Mouse (Mus musculus) c-Kit-positive CD71-negative TER-119-negative erythroid progenitor cells, embryonic 14.5 days (primary cell): Measurements from ENCODE around the gene H2-DMb2.
"Not testable (repeated sequence)": the region's sequence is repeated elsewhere in the genome, so short reads cannot be mapped to it uniquely, and the experiment has no call there.

Experiments
- DNase-seq: peaks from one replicate; pipeline ENCODE4 v3.0.0-alpha.2; 2013; ENCODE audit warnings: low read depth

H2-DMb2 gene

DNA sequence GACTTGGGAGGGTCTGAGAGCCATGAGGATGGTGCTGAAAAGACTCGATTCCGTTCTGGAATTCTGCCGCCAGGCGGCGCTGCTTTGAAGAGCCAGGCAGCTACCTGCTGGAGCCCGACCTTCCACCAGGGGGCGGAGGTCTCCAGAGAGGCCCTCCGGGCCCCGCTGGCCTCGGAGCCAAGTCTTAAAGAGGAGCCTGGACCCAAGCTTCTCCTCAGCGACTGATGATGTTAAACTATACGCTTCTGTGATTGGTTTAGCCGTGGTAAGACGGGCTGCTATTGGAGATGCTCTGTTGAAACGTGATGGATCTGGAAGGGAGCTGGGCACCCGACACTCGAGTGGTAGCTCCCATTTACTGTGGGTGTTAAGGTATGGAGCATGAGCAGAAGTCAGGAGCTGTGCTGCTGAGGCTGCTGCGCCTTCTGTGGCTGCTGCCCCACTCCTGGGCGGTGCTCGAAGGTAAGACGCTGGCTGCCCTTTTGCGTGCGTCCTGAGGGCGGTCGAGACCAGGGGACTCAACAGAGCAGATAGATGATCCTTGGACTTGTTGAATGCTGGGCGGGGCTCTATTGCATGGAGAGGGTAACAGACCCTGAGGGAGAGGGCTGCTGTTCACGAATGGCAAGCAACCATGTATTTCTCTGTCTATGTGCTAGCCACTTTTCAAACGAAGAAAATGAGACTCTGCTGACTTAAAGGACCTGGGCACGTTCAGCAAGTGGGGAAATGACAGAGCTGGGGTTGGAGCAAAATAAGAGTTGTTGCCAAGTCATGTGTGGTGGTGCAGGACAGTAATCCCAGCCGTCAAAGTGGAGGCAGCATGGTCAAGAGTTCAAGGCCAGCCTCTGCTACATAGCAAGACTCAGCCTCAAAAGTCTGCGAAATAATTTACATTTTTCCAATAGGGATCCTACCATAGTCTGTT is 7.5 kb upstream of the H2-DMb2 start:
- peak; percentile 100 for DNase-seq

DNA sequence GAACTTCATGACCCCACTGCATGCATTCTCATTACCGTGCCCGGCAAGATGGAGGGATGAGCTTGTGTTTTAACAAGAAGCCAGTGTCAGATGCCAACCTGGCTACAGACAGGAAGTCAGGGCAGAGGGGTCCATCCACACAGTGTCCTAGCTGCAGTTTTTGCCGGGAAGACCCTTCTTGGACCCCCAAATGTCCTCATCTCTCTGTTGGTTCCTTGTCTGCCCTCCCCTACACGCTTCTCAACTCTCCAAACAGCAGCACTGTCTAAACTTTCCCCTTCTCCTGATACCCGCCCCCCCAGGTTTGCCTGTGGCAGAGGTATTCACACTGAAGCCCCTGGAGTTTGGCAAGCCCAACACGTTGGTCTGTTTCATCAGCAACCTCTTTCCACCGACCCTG is 5.5 kb upstream of the H2-DMb2 start:
- DNase-seq: no peak

DNA sequence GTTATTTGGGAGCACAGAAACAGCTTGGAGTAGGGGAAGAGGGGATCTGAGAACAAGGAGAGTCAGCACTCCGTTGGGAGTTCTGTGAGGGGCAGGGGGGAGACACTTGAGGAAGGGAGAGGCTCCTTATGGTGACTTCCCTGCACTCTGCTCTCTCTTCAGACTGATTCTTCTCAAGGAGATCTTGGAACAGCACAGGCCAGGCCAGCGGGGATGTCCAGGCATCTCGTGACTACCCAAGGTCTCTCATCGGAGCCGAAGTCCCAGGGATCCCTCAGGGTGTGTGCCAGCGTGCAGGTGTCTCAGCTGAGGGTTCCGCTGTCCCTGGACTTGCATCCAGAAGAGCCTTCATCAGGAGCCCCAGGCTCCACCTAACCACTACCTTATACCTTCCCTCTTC is 4.5 kb upstream of the H2-DMb2 start:
- no peak for DNase-seq

DNA sequence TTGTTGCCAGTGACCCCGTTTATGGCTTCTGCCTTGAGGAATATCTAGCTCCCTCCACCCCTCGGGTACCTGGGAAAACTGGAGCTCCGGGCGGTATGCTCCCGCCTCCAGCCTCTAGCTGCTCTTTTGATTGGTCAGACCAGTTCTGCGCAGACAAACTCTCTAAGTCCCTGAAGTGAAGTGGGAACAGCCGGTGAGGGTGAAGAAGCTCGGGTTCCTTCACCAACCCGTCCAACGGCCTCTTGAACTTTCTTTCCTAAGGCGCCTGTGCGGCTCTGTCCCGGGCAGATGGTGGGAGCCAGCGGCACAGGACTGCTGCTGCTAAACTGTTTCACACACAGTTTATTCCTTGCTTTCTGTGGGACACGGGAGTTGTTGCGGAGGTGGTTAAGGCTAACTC is 3.7 kb upstream of the H2-DMb2 start:
- no peak for DNase-seq

DNA sequence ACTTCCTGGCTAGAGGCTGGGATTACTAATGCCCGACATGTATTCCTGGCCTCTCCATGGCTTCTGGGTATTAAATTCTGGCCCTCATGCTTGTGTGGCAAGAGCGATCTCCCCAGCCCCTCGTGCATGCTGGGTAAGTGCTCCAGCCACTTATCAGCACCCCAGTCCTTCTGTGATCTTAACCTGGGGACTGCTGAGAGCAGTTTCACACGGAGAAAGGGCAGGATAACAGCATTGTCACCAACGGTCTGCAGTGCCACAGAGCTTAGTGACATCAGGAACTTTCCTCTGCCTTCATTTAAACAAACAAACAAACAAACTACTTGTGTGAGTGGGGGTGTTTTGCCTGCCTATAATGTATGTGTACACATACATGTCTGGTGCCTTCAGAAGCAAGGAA is 2.9 kb upstream of the H2-DMb2 start:
- no peak for DNase-seq

DNA sequence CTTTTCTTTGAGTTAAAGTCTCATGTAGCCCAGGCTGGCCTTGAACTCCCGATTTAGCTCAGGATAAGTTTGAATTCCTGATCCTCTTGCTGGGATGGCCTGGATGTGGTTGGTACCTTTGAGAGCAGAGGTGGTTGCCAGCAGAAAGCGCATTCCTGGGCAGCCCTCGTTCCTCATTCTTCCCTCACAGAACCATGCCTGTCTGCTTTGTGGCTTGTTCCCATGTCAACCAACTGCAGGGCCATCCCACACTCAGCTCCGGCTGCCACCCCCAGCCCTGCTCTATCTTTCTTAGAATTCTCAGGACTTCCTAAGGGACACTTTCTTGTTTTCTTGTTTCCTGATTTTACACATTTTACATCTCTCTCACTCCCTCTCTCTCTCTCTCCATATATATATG is 1.7 kb upstream of the H2-DMb2 start:
- DNase-seq: no peak

DNA sequence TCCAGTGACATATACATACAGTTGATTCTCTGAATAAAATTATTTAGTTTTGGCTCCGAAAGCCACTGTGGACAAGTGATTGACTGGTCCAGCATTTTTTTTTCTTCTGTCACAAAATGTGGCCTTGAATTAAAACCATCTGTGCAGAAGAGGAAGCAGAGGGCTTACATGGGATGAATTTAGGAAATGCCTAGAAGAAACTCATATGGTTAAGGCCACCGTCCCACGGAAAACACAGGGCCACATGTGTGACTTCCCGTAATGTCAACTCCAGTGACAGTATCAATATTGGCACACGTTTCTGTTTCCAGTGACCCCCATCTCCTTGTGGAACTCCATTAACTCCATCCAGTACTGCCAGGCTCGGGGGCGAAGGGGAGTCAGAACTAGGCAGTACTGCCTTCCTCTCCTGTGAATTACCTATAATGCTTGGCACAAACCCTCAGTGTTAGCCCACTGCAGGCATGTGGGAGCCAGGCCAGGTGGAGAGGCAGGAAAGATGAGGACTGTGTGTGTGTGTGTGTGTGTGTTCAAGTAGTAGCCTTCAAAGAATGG is 574 bp upstream of the H2-DMb2 start:
- no peak for DNase-seq

DNA sequence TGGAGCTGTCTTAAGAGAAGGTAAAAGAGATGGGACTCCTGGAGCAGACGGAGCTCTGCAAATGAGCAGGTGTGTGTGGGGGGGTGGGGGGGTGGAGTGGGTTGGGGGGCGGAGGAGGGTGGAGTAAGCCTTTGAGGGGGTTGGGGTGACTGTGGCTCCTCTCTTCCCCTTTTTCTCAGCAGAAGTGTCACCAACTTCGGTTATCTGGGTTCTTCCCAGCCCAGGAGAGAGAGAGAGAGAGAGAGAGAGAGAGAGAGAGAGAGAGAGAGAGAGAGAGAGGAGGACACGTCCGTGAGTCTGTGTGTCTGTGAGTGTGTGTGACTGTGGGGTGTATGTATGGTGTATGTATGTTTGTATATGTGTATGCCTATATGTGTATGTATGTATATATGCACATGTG is 354 bp downstream of the H2-DMb2 start:
- no peak for DNase-seq

DNA sequence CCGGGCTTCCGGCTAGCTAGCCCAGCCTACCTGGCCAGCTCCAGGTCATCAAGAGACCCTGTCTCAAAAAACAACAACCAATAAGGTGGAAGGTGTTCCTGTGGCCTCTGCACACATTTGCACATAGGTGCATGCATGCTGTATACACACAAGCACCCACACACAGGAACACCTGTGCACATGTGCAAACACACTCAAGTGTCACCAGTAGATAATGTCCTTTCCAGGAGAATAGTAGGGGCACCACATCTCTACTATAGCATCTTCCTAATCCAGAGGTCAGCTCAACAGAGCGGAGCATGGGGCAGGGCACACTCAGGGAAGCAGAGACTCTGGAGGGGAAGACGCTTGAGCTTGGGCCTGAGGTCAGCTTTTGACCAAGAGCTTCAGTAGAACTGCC is 1.1 kb downstream of the H2-DMb2 start:
- DNase-seq: not testable (repeated sequence)

DNA sequence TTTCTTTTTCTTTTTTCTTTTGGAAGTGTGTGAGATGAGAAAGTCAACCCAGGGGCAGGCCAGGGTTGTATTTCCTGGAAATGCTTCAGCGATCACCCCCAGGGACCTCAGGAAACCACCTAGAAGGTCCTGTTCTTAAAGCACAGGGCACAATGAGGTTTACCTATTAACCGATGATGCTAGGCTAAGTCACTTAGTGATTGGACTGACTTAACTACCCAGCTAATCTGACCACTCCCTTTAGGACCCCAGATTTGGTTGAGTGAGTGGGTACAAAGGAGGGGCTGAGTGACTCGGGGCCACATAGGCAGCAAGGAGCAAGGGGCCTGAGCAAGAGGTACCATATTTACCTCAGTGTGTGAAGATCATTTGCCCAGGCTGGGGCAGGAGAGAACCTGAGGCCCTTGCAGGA is 1.9 kb downstream of the H2-DMb2 start:
- DNase-seq: no peak

DNA sequence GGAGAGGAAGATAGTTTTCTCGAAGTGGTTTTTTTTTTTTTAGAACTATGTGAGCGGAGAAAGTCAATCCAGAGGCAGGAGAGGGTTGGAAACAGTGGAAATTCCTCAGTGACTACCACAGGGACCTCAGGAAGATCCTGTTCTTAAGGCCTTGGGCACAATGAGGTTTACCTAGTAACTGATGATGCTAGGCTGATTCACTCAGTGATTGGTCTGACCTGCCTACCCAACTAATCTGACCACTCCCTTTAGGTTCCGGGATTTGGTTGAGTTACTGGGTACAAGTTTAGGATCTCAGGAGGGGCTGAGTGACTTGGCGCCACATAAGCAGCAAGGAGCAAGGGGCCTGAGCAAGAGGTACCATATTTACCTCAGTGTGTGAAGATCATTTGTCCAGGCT is 9.8 kb downstream of the H2-DMb2 start, which contains the start of gene H2-DMb1:
Gene H2-DMb1, plus strand, starts transcription at position 150 of the 400 bp plus-strand sequence.
- DNase-seq: no peak

DNA sequence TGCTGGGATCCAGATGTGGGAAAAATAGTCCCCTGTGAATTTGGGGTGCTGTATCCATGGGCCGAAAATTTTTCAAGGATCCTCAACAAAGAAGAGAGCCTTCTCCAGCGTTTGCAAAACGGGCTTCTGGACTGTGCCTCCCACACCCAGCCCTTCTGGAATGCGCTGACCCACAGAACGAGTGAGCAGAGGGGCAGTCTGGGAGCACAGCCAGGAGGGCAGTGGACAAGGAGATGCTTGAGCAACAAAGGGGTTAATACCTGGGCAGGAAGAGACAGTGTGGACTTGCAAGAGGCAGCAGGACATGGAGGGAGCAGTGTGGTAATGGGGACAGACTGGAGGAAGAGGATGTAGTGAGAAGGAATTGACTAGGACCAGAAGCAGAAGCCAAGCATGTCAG is 12.4 kb downstream of the H2-DMb2 start:
- no peak for DNase-seq

DNA sequence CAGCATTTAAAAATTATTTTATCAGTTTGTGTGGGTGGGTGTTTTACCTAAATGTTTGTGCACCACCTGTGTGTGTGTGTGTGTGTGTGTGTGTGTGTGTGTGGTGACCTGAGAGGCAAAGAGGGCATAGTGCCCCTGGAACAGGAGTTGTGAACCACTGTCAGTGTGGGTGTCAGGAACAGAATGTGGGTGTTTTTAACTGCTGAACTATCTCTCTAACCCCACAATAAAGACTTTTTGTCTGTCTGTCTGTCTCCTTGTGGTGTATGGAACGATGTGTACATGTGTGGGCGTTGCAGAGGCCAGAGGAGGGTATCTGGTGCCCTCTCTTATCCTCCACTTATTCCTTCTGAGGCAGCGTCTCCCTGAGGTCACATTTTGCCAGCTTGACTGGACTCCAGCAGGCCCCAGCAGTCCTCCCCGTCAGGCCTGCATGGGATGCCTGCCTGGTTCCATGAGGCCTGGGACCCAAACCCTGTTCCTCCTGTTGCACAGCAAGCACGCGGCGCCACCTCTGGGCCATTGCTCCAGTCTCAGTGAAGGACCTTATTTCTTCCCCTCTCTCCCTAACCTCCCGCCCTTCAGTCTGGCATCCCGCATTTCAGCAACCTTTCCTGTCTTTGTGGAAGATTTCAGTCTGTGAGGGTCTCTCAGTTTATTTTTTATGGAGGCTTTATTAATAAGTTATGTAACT is 21.2 kb downstream of the H2-DMb2 start:
- no peak for DNase-seq

DNA sequence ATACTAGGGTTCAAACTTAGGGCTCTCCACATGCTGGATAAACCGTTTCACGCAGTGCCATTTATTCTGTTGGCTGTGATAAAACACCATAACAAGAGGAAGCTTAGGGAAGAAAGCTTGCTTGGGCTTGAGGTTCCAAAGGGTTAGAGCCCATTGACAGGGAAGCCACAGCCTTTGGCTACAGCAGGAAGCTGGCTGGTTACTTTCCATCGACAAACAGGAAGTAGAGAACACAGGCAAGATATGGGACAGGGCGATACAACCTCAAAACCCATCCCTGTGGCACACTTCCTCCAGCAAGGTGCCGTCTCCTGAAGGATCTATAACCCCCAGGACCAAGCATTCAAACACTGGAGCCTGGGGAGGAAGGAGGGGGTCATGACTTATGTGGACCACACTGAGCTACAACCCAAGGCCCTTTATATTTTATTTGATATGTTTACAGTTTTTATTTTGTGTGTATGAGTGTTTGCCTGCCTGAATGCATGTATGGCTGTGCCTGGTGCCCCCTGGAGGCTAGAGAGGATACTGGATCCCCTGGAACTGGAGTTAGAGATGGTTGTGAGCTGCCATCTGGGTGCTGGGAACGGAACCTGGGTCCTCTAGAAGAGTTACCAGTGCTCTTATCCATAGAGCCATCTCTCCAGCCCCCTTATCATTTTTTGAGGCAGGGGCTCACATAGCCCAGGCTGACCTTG is 22.1 kb downstream of the H2-DMb2 start:
- DNase-seq: no peak

DNA sequence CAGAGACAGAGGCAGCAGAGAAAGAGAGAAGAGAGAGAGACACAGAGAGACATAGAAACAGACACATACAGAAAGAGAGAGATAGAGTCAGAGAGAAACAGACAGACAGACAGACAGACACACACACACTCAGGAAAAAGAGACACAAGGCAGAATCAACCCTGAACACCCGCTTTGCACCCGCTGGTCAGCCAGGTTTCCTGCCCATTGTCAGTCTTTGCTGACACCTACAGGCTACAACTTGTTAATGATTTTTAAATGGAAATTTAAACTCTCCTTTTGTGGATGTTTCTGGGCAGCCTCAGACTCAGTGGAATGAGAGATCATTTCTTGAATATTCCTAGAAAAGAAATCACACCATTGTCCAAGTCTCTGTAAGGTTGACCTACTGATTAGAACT is 26.2 kb downstream of the H2-DMb2 start:
- DNase-seq: no peak

DNA sequence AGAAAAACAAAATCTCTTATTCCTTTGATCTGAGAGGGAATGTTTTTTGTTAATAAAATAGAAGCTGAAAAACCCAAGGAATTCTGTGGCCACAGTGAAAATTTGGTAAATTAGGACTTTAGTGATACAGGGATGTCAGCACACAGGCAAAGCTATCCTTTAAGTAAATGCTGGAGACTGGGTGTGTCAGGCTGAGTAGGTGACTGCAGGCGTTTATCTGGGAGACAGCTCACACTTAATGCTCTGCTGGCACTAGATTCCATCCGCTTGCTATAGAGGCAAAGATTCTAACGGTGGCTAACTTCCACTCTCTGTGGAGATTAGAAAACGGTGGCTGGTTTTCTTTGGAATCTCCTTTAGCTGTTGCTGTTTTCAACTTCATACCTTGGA is 27.4 kb downstream of the H2-DMb2 start:
- no peak for DNase-seq

DNA sequence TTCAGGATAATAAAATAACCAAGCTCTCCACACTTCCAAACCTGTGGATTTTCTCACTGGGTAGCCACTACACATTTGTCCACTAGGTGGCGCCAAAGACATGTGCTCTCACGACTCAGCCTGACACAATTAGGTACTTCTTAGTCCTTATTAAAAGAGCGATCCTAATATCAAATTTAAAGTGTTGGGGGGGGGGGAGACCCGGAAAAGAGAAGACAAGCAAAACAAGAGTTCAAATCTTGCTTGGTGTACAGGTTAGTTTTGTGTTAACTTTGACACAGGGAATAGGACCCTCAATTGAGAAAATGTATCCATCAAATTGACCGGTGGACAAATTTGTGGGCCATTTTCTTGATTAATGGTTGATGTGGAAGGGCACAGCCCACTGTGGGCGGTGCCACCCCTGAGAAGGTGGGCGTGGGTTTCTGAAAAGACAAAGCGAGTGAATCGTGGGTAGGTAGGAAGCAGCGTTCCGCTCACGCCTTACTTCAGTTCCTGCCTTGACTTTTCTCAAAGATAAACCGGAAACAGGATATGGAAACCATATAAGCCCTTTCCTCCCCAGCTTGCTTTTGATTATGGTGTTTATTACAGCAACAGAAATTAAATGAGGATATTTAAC is 27.9 kb downstream of the H2-DMb2 start:
- DNase-seq: peak; percentile 85

DNA sequence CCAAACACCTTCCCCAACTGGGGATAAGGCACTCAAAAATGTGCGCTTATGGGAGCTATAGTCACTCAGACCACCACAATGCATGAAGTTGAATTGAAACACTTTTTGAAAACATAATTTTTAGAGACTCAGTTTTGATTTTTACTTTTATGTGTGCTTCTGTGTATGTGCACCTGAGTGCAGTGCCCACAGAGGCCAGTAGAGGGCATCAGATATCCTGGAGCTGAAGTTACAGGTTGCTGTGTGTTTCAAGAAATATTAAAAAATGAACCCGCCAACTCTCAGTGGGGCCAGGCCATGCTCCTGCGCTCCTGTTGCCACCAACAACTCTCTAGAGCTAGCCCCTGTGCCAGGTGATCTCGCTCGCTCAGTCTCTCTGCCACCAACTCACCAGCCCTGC is 29.4 kb downstream of the H2-DMb2 start:
- DNase-seq: no peak

DNA sequence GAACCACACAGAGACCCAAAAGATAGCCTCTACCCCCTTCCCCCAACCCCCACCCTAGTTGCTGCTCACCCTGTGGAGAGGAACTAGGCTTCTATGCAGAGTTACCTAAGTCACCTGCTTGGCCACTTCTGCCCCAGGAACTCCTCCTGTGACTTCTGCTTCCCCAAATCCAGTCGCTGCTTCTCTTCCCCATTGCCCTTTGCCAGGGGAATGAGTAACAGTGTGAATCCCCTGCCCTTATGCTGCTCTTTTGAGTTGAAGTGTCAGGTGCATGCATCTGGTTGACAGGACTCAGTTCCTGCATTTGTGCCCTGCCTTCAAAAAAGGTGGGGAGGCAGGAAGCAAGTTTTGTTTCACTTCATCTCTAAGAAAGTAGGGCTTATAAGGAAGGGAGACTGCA is 31.0 kb downstream of the H2-DMb2 start:
- DNase-seq: no peak

DNA sequence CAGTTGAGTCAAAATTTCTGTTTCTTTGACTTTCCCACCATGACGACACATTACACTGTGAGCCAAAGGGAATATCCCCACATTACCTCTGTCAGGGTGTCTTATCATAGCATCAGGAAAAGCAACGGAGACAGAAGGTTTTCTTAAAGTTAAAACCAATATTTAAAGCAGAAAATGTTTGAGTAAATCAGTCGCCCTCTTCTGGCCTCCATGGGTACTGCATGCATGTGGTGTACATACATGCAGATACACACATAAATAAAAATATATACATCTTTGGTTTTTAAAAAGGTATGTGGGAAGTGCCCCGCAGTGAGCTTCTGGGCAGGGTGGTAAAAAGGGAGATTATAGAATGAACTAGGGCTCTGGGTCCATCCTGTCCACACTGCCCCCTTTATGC is 34.1 kb downstream of the H2-DMb2 start:
- DNase-seq: no peak

DNA sequence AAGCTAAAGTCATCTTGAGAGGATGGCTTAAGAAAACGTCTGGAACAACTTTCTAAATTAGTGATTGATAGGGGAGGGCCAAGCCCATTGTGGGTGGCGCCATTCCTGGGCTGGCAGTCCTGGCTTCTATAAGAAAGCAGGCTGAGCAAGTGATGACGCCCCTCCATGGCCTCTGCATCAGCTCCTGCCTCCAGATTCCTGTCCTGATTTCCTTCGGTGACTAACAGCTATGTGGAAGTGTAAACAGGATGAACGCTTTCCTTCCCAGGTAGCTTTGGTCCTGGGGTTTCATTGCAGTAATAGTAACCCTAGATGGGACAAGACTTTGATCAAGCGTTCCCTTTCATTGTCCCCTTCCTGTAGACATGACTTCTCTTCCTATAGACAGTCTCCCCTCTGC is 35.9 kb downstream of the H2-DMb2 start:
- DNase-seq: no peak
